Mouse (Mus musculus): ENCODE results near the gene Grin2c. TPM values are rescaled to one million over a fixed set of nuclear protein-coding genes. Genes with fewer than 3 reads are reported as not detected.

Grin2c gene
- polyA plus RNA-seq (2015; fragmentation: Nextera tagmentation; extraction: Ambion mirVana): 0.04 and 0.09 TPM in 2 replicates

- ATAC-seq: peak; percentile 18; the same call in 1 of the 2 replicates
- no peaks in the 10 kb centered on the region for H3K9me3 ChIP-seq (ENCODE audit: low read length)
- 9% methylated on average over 29 of the region's 50 CpGs for WGBS (ENCODE audit: insufficient replicate concordance)
- no peak within 1 kb of the TSS for H3K27ac ChIP-seq (ENCODE audit: low read depth)
- peaks cover 55% of the 10 kb centered on the region for H3K27me3 ChIP-seq (ENCODE audit: insufficient read depth, low read length)
- H3K4me1 ChIP-seq (ENCODE audit: insufficient read depth): peaks cover 7% of the 10 kb centered on the region
- no peak for DNase-seq
- H3K36me3 ChIP-seq (replicated peaks; ENCODE audit: insufficient read depth, low read length): peaks cover 16% of the 10 kb centered on the region
- peak within 1 kb of the TSS; percentile 49; the same call in 1 of the 2 replicates for H3K4me2 ChIP-seq (ENCODE audit: low read depth, low read length)
- H3K9ac ChIP-seq (replicated peaks): no peak within 1 kb of the TSS
- no peak for TF ChIP-seq EP300 (IDR thresholded peaks at IDR 0.05; ENCODE audit: low read depth)
- no peak for TF ChIP-seq CTCF (IDR thresholded peaks at IDR 0.05; ENCODE audit: low read depth)
- peak within 1 kb of the TSS; percentile 26 for H3K4me3 ChIP-seq (ENCODE audit: low read depth, low read length)
These were observed at the start of gene Grin2c for GRCm38 (mm10) chr11:115267061-115267883. TSS of gene Grin2c (minus strand) at chr11:115267243.

- no peaks in the 10 kb centered on the region for H3K36me3 ChIP-seq (replicated peaks; ENCODE audit: insufficient read depth, low read length)
These were observed 47.2 kb upstream of the Grin2c start for GRCm38 (mm10) chr11:115314249-115314648.

GRCm38 (mm10) chr11:115308781-115309180 is 41.7 kb upstream of the Grin2c start:
- WGBS (ENCODE audit: insufficient replicate concordance): 44% methylated on average over 1 of the region's 1 CpGs
- ATAC-seq: no peak
- H3K4me3 ChIP-seq (ENCODE audit: low read depth, low read length): no peak overlapping the region
- H3K36me3 ChIP-seq (replicated peaks; ENCODE audit: insufficient read depth, low read length): no peaks in the 10 kb centered on the region
- H3K9me3 ChIP-seq (ENCODE audit: low read length): no peaks in the 10 kb centered on the region
- no peaks in the 10 kb centered on the region for H3K4me1 ChIP-seq (ENCODE audit: insufficient read depth)
- no peak overlapping the region for H3K9ac ChIP-seq (replicated peaks)
- H3K4me2 ChIP-seq (ENCODE audit: low read depth, low read length): no peak overlapping the region
- DNase-seq: no peak
- H3K27ac ChIP-seq (ENCODE audit: low read depth): no peak overlapping the region
- no peaks in the 10 kb centered on the region for H3K27me3 ChIP-seq (ENCODE audit: insufficient read depth, low read length)
- TF ChIP-seq EP300 (IDR thresholded peaks at IDR 0.05; ENCODE audit: low read depth) (no peak), CTCF (IDR thresholded peaks at IDR 0.05; ENCODE audit: low read depth) (no peak)

More at GRCm38 (mm10) chr11:115314249-115314648, 47.2 kb upstream of the Grin2c start:
- WGBS (ENCODE audit: insufficient replicate concordance): 22% methylated on average over 2 of the region's 2 CpGs
- Histone ChIP-seq H3K4me3 (ENCODE audit: low read depth, low read length) (no peak overlapping the region), H3K9me3 (ENCODE audit: low read length) (no peaks in the 10 kb centered on the region), H3K4me1 (ENCODE audit: insufficient read depth) (no peaks in the 10 kb centered on the region), H3K9ac (replicated peaks) (no peak overlapping the region), H3K27me3 (ENCODE audit: insufficient read depth, low read length) (peaks cover 40% of the 10 kb centered on the region), H3K4me2 (ENCODE audit: low read depth, low read length) (no peak overlapping the region), H3K27ac (ENCODE audit: low read depth) (no peak overlapping the region)
- ATAC-seq (peak; percentile 44; the same call in 1 of the 2 replicates), DNase-seq (no peak)
- TF ChIP-seq CTCF (IDR thresholded peaks at IDR 0.05; ENCODE audit: low read depth) (peak; percentile 56), EP300 (IDR thresholded peaks at IDR 0.05; ENCODE audit: low read depth) (no peak)

GRCm38 (mm10) chr11:115306863-115307262 is 39.8 kb upstream of the Grin2c start, which contains the start of gene Otop2:
TSS of gene Otop2 (plus strand) at chr11:115307163.
- no peaks in the 10 kb centered on the region for H3K4me1 ChIP-seq (ENCODE audit: insufficient read depth)
- DNase-seq (no peak), ATAC-seq (no peak)
- H3K9me3 ChIP-seq (ENCODE audit: low read length): no peaks in the 10 kb centered on the region
- WGBS (ENCODE audit: insufficient replicate concordance): 41% methylated on average over 8 of the region's 8 CpGs
- TF ChIP-seq CTCF (IDR thresholded peaks at IDR 0.05; ENCODE audit: low read depth) (no peak), EP300 (IDR thresholded peaks at IDR 0.05; ENCODE audit: low read depth) (no peak)
- no peaks in the 10 kb centered on the region for H3K36me3 ChIP-seq (replicated peaks; ENCODE audit: insufficient read depth, low read length)
- no peak within 1 kb of the TSS for H3K27ac ChIP-seq (ENCODE audit: low read depth)
- H3K4me2 ChIP-seq (ENCODE audit: low read depth, low read length): no peak within 1 kb of the TSS
- no peak within 1 kb of the TSS for H3K9ac ChIP-seq (replicated peaks)
- no peak within 1 kb of the TSS for H3K4me3 ChIP-seq (ENCODE audit: low read depth, low read length)
- no peaks in the 10 kb centered on the region for H3K27me3 ChIP-seq (ENCODE audit: insufficient read depth, low read length)

GRCm38 (mm10) chr11:115303167-115303566 is 36.1 kb upstream of the Grin2c start:
- no peak for TF ChIP-seq EP300 (IDR thresholded peaks at IDR 0.05; ENCODE audit: low read depth)
- TF ChIP-seq CTCF (IDR thresholded peaks at IDR 0.05; ENCODE audit: low read depth): no peak
- Histone ChIP-seq H3K27me3 (ENCODE audit: insufficient read depth, low read length) (no peaks in the 10 kb centered on the region), H3K36me3 (replicated peaks; ENCODE audit: insufficient read depth, low read length) (no peaks in the 10 kb centered on the region), H3K9me3 (ENCODE audit: low read length) (no peaks in the 10 kb centered on the region), H3K4me2 (ENCODE audit: low read depth, low read length) (no peak overlapping the region), H3K4me1 (ENCODE audit: insufficient read depth) (no peaks in the 10 kb centered on the region), H3K9ac (replicated peaks) (no peak overlapping the region), H3K4me3 (ENCODE audit: low read depth, low read length) (no peak overlapping the region), H3K27ac (ENCODE audit: low read depth) (no peak overlapping the region)
- DNase-seq: no peak
- peak; percentile 55; the same call in 1 of the 2 replicates for ATAC-seq
- 48% methylated on average over 8 of the region's 8 CpGs for WGBS (ENCODE audit: insufficient replicate concordance)

- DNase-seq (no peak), ATAC-seq (no peak)
- Histone ChIP-seq H3K4me2 (ENCODE audit: low read depth, low read length) (no peak overlapping the region), H3K27me3 (ENCODE audit: insufficient read depth, low read length) (peaks cover 4% of the 10 kb centered on the region; the same call in 1 of the 2 replicates), H3K36me3 (replicated peaks; ENCODE audit: insufficient read depth, low read length) (no peaks in the 10 kb centered on the region), H3K27ac (ENCODE audit: low read depth) (no peak overlapping the region), H3K9ac (replicated peaks) (no peak overlapping the region), H3K4me3 (ENCODE audit: low read depth, low read length) (no peak overlapping the region), H3K4me1 (ENCODE audit: insufficient read depth) (peaks cover 3% of the 10 kb centered on the region; the same call in 1 of the 2 replicates), H3K9me3 (ENCODE audit: low read length) (no peaks in the 10 kb centered on the region)
- WGBS (ENCODE audit: insufficient replicate concordance): 82% methylated on average over 2 of the region's 2 CpGs
- no peak for TF ChIP-seq CTCF (IDR thresholded peaks at IDR 0.05; ENCODE audit: low read depth)
These were observed 34.3 kb upstream of the Grin2c start for GRCm38 (mm10) chr11:115301351-115301750.

Data from liver, postnatal 0 days (tissue).